Comparison of ENCODE assay signal across 7 mouse cellular contexts in the genomic region with DNA sequence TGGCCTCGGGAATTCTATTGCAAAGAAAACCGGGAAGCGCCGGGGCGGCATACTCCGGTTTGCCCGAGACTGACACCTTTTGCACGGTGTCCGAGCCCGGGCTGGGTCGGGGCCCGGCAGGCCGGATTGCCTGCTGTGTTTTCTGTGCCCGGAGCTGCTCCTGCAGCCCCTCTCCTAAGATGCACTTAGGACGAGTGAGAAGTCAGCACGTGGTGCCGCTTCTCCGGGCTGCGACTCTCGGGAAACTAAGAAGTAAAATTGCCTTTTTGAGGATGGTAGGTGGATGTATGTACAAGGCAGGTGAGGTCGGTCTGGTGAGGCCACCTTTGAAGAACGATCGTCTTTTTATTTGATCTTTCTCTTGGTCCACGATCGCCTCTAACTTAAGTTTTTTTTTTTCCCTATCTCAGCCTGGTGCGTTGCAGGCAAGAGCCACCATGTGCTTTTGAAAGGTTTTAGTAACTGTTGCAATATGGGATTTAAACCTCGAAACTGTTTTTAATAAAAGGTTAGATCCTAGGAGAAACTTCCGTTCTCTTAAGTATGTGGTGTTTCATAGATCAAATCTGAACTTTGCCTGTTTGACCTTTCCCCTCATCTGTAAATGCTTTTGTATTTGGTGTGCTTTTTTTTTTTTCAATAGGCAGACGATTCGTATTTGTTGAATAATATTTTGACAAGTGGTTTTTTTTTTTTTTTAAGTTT. TPM values are rescaled to one million over a fixed set of nuclear protein-coding genes. Genes with fewer than 3 reads are reported as not detected.
DNase-seq lines count a peak whose midpoint lies in the region; ATAC-seq lines count a peak whose summit lies in the region.

No protein-coding gene starts in this region.

- H3K9ac ChIP-seq in lung, embryonic 15.5 days: peak overlapping the region; percentile 90
- peak overlapping the region; percentile 94 for H3K9ac ChIP-seq in embryonic facial prominence, embryonic 11.5 days (replicated peaks; ENCODE audit: low read length)
- H3K9ac ChIP-seq in stomach, embryonic 14.5 days (replicated peaks; ENCODE audit: low read depth, low read length): peak overlapping the region; percentile 81

- H3K9me3 ChIP-seq in lung, embryonic 15.5 days: no peaks in the 10 kb centered on the region
- H3K9me3 ChIP-seq in embryonic facial prominence, embryonic 11.5 days (replicated peaks; ENCODE audit: control insufficient read depth, low read length): no peaks in the 10 kb centered on the region
- no peaks in the 10 kb centered on the region for H3K9me3 ChIP-seq in limb, embryonic 10.5 days (replicated peaks)
- H3K9me3 ChIP-seq in stomach, embryonic 14.5 days (ENCODE audit: control insufficient read depth, low read depth, low read length): no peaks in the 10 kb centered on the region

- peaks cover 50% of the 10 kb centered on the region for H3K4me1 ChIP-seq in lung, embryonic 15.5 days
- peaks cover 4% of the 10 kb centered on the region; the same call in 1 of the 2 replicates for H3K4me1 ChIP-seq in embryonic facial prominence, embryonic 11.5 days (ENCODE audit: control insufficient read depth, insufficient read depth, low read length)
- peaks cover 51% of the 10 kb centered on the region for H3K4me1 ChIP-seq in limb, embryonic 10.5 days
- peaks cover 35% of the 10 kb centered on the region for H3K4me1 ChIP-seq in stomach, embryonic 14.5 days (ENCODE audit: control insufficient read depth, insufficient read depth, low read length)

- peak; percentile 39; the same call in 1 of the 2 replicates for ATAC-seq in lung, embryonic 15.5 days (ENCODE audit: borderline replicate concordance, extremely low read depth, low FRiP score, low TSS enrichment)
- peak; percentile 39; the same call in 1 of the 2 replicates for ATAC-seq in embryonic facial prominence, embryonic 11.5 days (replicated peaks; ENCODE audit: insufficient number of reproducible peaks, low FRiP score, low TSS enrichment, low read depth)
- no peak for ATAC-seq in stomach, embryonic 14.5 days (ENCODE audit: insufficient number of reproducible peaks, insufficient read depth, low FRiP score, low read depth)

- H3K27ac ChIP-seq in lung, embryonic 15.5 days: peak overlapping the region; percentile 92
- H3K27ac ChIP-seq in embryonic facial prominence, embryonic 11.5 days (replicated peaks; ENCODE audit: low read depth, low read length): peak overlapping the region; percentile 85
- H3K27ac ChIP-seq in limb, embryonic 10.5 days: peak overlapping the region; percentile 98
- peak overlapping the region; percentile 88 for H3K27ac ChIP-seq in stomach, embryonic 14.5 days (ENCODE audit: low read length)

- DNase-seq in lung, postnatal 10 days: no peak
- peak; percentile 29 for DNase-seq in embryonic facial prominence, embryonic 11.5 days (ENCODE audit: low spot score)
- DNase-seq in limb, embryonic 10.5 days (ENCODE audit: low spot score): no peak
- DNase-seq in spleen, postnatal 36 days (ENCODE audit: low spot score in 2 of 2): no peak
- DNase-seq in layer of hippocampus, adult 11-12 months (ENCODE audit: low spot score): no peak

- peak overlapping the region; percentile 89 for H3K4me3 ChIP-seq in lung, embryonic 15.5 days
- H3K4me3 ChIP-seq in embryonic facial prominence, embryonic 11.5 days (ENCODE audit: low read depth, low read length): peak overlapping the region; percentile 84
- H3K4me3 ChIP-seq in limb, embryonic 10.5 days: peak overlapping the region; percentile 91
- peak overlapping the region; percentile 77 for H3K4me3 ChIP-seq in stomach, embryonic 14.5 days (ENCODE audit: low read depth, low read length)

- under 1% methylated on average over 30 of the region's 30 CpGs for WGBS in lung, embryonic 15.5 days
- WGBS in embryonic facial prominence, embryonic 11.5 days: under 1% methylated on average over 30 of the region's 30 CpGs
- WGBS in limb, embryonic 10.5 days: under 1% methylated on average over 30 of the region's 30 CpGs
- WGBS in stomach, embryonic 14.5 days: under 1% methylated on average over 30 of the region's 30 CpGs

- peaks cover 5% of the 10 kb centered on the region; the same call in 1 of the 2 replicates for H3K27me3 ChIP-seq in lung, embryonic 15.5 days
- no peaks in the 10 kb centered on the region for H3K27me3 ChIP-seq in embryonic facial prominence, embryonic 11.5 days (ENCODE audit: control insufficient read depth, insufficient read depth, low read length)
- 0 out of 2 replicates have a peak, but pooled peaks cover 3% of the 10 kb centered on the region for H3K27me3 ChIP-seq in limb, embryonic 10.5 days (ENCODE audit: low read depth, poor library complexity, severe bottlenecking)
- no peaks in the 10 kb centered on the region for H3K27me3 ChIP-seq in stomach, embryonic 14.5 days (ENCODE audit: control insufficient read depth, insufficient read depth, low read length)

- H3K36me3 ChIP-seq in lung, embryonic 15.5 days: no peaks in the 10 kb centered on the region
- no peaks in the 10 kb centered on the region for H3K36me3 ChIP-seq in embryonic facial prominence, embryonic 11.5 days (replicated peaks; ENCODE audit: control insufficient read depth, insufficient read depth, low read depth, low read length)
- H3K36me3 ChIP-seq in limb, embryonic 10.5 days: peaks cover 11% of the 10 kb centered on the region
- H3K36me3 ChIP-seq in stomach, embryonic 14.5 days (ENCODE audit: control insufficient read depth, insufficient read depth, low read length): no peaks in the 10 kb centered on the region

- H3K4me2 ChIP-seq in lung, embryonic 15.5 days: peak overlapping the region; percentile 97
- peak overlapping the region; percentile 93 for H3K4me2 ChIP-seq in embryonic facial prominence, embryonic 11.5 days (ENCODE audit: low read depth, low read length)
- H3K4me2 ChIP-seq in stomach, embryonic 14.5 days (replicated peaks; ENCODE audit: low read depth, low read length): peak overlapping the region; percentile 87

RNA-seq across cellular contexts. Expression of gene Gm20388, which starts 0.8 kb away (rescaled TPM):
- 5.5 TPM in 1 of 2 replicates, not detected in the other for polyA plus RNA-seq in lung, embryonic 15.5 days (2015; fragmentation: Nextera tagmentation; extraction: Ambion mirVana)
- 3.1 TPM in 1 of 2 replicates, not detected in the other for polyA plus RNA-seq in embryonic facial prominence, embryonic 11.5 days (2014; fragmentation: Nextera tagmentation; extraction: Ambion mirVana)
- polyA plus RNA-seq in limb, embryonic 10.5 days (2016; fragmentation: Nextera tagmentation; extraction: Ambion mirVana): 2.3 and 2.5 TPM in 2 replicates
- 6.2 and 11.4 TPM in 2 replicates for polyA plus RNA-seq in stomach, embryonic 14.5 days (2014; fragmentation: Nextera tagmentation; extraction: Ambion mirVana)

RNA-seq across cellular contexts. Expression of gene Usp10, which starts 1.2 kb away (rescaled TPM):
- polyA plus RNA-seq in lung, embryonic 15.5 days (2015; fragmentation: Nextera tagmentation; extraction: Ambion mirVana): 132 and 135 TPM in 2 replicates
- polyA plus RNA-seq in embryonic facial prominence, embryonic 11.5 days (2014; fragmentation: Nextera tagmentation; extraction: Ambion mirVana): 142 and 143 TPM in 2 replicates
- polyA plus RNA-seq in limb, embryonic 10.5 days (2016; fragmentation: Nextera tagmentation; extraction: Ambion mirVana): 226 and 235 TPM in 2 replicates
- polyA plus RNA-seq in stomach, embryonic 14.5 days (2014; fragmentation: Nextera tagmentation; extraction: Ambion mirVana): 110 and 114 TPM in 2 replicates

RNA-seq across cellular contexts. Expression of gene Klhl36, which starts 49.3 kb away (rescaled TPM):
- polyA plus RNA-seq in lung, embryonic 15.5 days (2015; fragmentation: Nextera tagmentation; extraction: Ambion mirVana): 13.7 and 14.7 TPM in 2 replicates
- polyA plus RNA-seq in embryonic facial prominence, embryonic 11.5 days (2014; fragmentation: Nextera tagmentation; extraction: Ambion mirVana): 6.5 and 8.1 TPM in 2 replicates
- 7.2 and 7.9 TPM in 2 replicates for polyA plus RNA-seq in limb, embryonic 10.5 days (2016; fragmentation: Nextera tagmentation; extraction: Ambion mirVana)
- polyA plus RNA-seq in stomach, embryonic 14.5 days (2014; fragmentation: Nextera tagmentation; extraction: Ambion mirVana): 11.2 and 15.6 TPM in 2 replicates
